Mouse (Mus musculus) E14TG2a.4 (cell line): Measurements from ENCODE around the gene Arl5a.

Experiments
- CTCF ChIP-seq: conservative IDR thresholded peaks from 2 replicates; pipeline ENCODE4 v1.5.1; 2014; ENCODE audit warnings: low read length
- NANOG ChIP-seq: IDR thresholded peaks from 2 replicates; pipeline ENCODE4 v1.6.1; 2014; ENCODE audit warnings: borderline replicate concordance, low read length, mixed read lengths

DNA sequence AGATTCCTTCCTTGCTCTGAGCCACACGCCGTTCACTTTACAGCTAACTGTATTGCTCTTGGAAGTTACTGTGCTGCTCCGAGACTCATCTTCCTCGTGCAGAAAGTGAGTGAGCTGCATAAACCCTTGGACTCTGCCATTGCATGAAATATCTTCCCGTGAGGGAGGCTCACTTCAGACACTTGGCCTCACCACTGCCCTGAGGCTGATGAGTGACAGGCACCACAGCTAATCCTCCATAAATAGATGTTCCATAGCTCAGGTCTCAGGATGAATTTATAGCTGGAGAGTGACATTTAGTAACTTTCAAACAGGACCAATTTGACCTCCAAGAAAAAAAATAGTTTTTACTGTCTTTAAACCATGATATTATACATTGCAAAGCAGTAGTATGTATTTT, 66.5 kb downstream of the Arl5a start:
- no peak for TF ChIP-seq CTCF
- TF ChIP-seq NANOG: no peak
